Comparison of ENCODE assay signal across 9 mouse cellular contexts in the genomic region with DNA sequence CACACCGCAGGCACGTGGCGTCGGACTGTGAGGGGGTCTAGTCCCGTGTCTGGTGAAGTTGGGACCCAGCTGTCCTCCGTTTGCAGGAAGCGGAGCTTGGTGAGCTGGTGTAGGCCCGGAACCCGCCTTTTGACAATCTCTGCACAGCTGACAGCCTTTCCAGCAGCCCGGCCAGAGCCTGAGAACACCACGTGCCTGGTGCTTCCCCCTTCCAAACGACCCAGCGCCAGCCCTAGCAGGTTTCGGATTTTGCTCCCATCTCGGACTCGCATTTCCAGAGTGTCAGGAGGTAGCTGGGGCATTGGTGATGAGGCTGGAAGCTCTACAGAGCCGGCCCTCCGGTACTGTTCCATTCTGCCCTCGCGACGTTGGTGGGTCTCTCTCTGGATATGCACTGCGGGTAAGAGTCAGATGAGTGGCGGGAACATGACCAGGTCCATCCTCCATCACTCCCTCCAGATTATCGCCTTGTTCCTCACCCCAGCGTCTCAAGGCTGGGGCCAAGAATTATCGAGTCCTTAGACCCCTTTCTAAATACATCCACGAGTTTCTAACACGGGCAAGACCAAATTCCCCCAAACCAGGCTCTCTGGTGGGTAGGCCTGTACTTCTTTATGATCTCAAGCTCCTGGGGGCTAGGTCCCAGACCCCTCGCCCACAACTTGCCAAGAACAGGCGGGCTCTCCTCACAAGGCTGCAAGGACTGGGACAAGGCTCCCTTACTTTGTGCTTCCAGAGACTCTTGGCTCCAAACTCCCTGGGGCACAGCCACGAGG. TPM values are rescaled to one million over a fixed set of nuclear protein-coding genes. Genes with fewer than 3 reads are reported as not detected.
A peak's percentile ranks its signal among the peaks of the same experiment; 100 is the strongest.
DNase-seq lines count a peak whose midpoint lies in the region; ATAC-seq lines count a peak whose summit lies in the region.
"Had no signal": no experiment of that assay in that cellular context is flagged by ENCODE, and none has a peak within 500 bp of the region (broad histone marks: within the 10 kb centered on the region; RNA-seq: fewer than 3 reads in every experiment).

No protein-coding gene starts in this region.

- peaks cover 50% of the 10 kb centered on the region for H3K36me3 ChIP-seq in megakaryocyte, embryonic 14.5 days (replicated peaks; ENCODE audit: low read length)
- no peaks in the 10 kb centered on the region; the same call in 1 of the 2 replicates for H3K36me3 ChIP-seq in forebrain, embryonic 11.5 days (ENCODE audit: control insufficient read depth, insufficient read depth, low read length)
- peaks cover 32% of the 10 kb centered on the region for H3K36me3 ChIP-seq in hindbrain, embryonic 13.5 days
- H3K36me3 ChIP-seq in stomach, embryonic 15.5 days, result peaks cover 12% of the 10 kb centered on the region

- H3K4me2 ChIP-seq in forebrain, embryonic 11.5 days (ENCODE audit: low read depth, low read length, severe bottlenecking), result peak overlapping the region; percentile 90
- H3K4me2 ChIP-seq in hindbrain, embryonic 13.5 days, result peak overlapping the region; percentile 93
- H3K4me2 ChIP-seq in stomach, embryonic 15.5 days, result peak overlapping the region; percentile 81

- peaks cover 6% of the 10 kb centered on the region for H3K27me3 ChIP-seq in megakaryocyte, embryonic 14.5 days (replicated peaks)
- no peaks in the 10 kb centered on the region for H3K27me3 ChIP-seq in forebrain, embryonic 11.5 days (ENCODE audit: control insufficient read depth, insufficient read depth, low read length)
- no peaks in the 10 kb centered on the region for H3K27me3 ChIP-seq in hindbrain, embryonic 13.5 days
- no peaks in the 10 kb centered on the region for H3K27me3 ChIP-seq in stomach, embryonic 15.5 days (replicated peaks)

- no peaks in the 10 kb centered on the region for H3K9me3 ChIP-seq in megakaryocyte, embryonic 14.5 days
- H3K9me3 ChIP-seq in forebrain, embryonic 11.5 days (ENCODE audit: control insufficient read depth, low read length), result no peaks in the 10 kb centered on the region
- H3K9me3 ChIP-seq in hindbrain, embryonic 13.5 days, result no peaks in the 10 kb centered on the region
- H3K9me3 ChIP-seq in stomach, embryonic 15.5 days, result no peaks in the 10 kb centered on the region

- peaks cover 42% of the 10 kb centered on the region for H3K4me1 ChIP-seq in megakaryocyte, embryonic 14.5 days
- peaks cover 15% of the 10 kb centered on the region for H3K4me1 ChIP-seq in forebrain, embryonic 11.5 days (replicated peaks; ENCODE audit: control insufficient read depth, insufficient read depth, low read length)
- H3K4me1 ChIP-seq in hindbrain, embryonic 13.5 days (replicated peaks), result peaks cover 68% of the 10 kb centered on the region
- H3K4me1 ChIP-seq in stomach, embryonic 15.5 days, result peaks cover 22% of the 10 kb centered on the region

- WGBS in forebrain, embryonic 11.5 days, result 51% methylated on average over 31 of the region's 31 CpGs
- WGBS in hindbrain, embryonic 13.5 days, result 40% methylated on average over 31 of the region's 31 CpGs
- 36% methylated on average over 31 of the region's 31 CpGs for WGBS in stomach, embryonic 15.5 days

- no peak for DNase-seq in forebrain, embryonic 11.5 days (ENCODE audit: low spot score)
- peak; percentile 23 for DNase-seq in liver
- DNase-seq in retina, postnatal 1 day, result no peak
- no peak for DNase-seq in urinary bladder, postnatal 36 days (ENCODE audit: low spot score in 2 of 2)

- 0 out of 2 replicates have a peak overlapping the region, but pooled peaks have one; percentile 8 for H3K27ac ChIP-seq in forebrain, embryonic 11.5 days (ENCODE audit: low read depth, low read length)
- H3K27ac ChIP-seq in hindbrain, embryonic 13.5 days, result peak overlapping the region; percentile 84
- peak overlapping the region; percentile 70; the same call in 1 of the 2 replicates for H3K27ac ChIP-seq in stomach, embryonic 15.5 days

- no peak for ATAC-seq in megakaryocyte, adult 5-6 weeks (ENCODE audit: poor library complexity, severe bottlenecking)
- ATAC-seq in forebrain, embryonic 11.5 days (replicated peaks; ENCODE audit: low FRiP score), result peak; percentile 6; the same call in 1 of the 2 replicates
- ATAC-seq in hindbrain, embryonic 13.5 days (ENCODE audit: low FRiP score), result peak; percentile 19
- peak; percentile 9; the same call in 1 of the 2 replicates for ATAC-seq in stomach, embryonic 15.5 days (ENCODE audit: insufficient read depth, low FRiP score, low read depth)

- H3K9ac ChIP-seq in forebrain, embryonic 11.5 days (ENCODE audit: low read length), result peak overlapping the region; percentile 90
- H3K9ac ChIP-seq in hindbrain, embryonic 13.5 days, result peak overlapping the region; percentile 91
- H3K9ac ChIP-seq in stomach, embryonic 15.5 days, result peak overlapping the region; percentile 92

- peak overlapping the region; percentile 96 for H3K4me3 ChIP-seq in megakaryocyte, embryonic 14.5 days (replicated peaks)
- peak overlapping the region; percentile 80 for H3K4me3 ChIP-seq in forebrain, embryonic 11.5 days (ENCODE audit: low read depth, low read length)
- peak overlapping the region; percentile 82 for H3K4me3 ChIP-seq in hindbrain, embryonic 13.5 days
- H3K4me3 ChIP-seq in stomach, embryonic 15.5 days (replicated peaks), result peak overlapping the region; percentile 82

RNA-seq across cellular contexts. Expression of a gene that starts 0.7 kb away (rescaled TPM):
- polyA plus RNA-seq in megakaryocyte, embryonic 14.5 days (2012; ENCODE audit: insufficient read depth, low replicate concordance), result 51.7 and 76.8 TPM in 2 replicates
- 15.8 and 18.2 TPM in 2 replicates for total RNA-seq in megakaryocyte, adult 5-6 weeks (2015)
- 15.5 and 26.2 TPM in 2 replicates for total RNA-seq in megakaryocyte, adult 5-6 weeks (2017)
- 92.0 and 92.5 TPM in 2 replicates for polyA plus RNA-seq in forebrain, embryonic 11.5 days (2014; fragmentation: Nextera tagmentation; extraction: Ambion mirVana)
- 63.0 and 66.8 TPM in 2 replicates for polyA plus RNA-seq in hindbrain, embryonic 13.5 days (2015; fragmentation: Nextera tagmentation; extraction: Ambion mirVana)
- polyA plus RNA-seq in stomach, embryonic 15.5 days (2015; fragmentation: Nextera tagmentation; extraction: Ambion mirVana), result 59.5 and 61.1 TPM in 2 replicates

RNA-seq across cellular contexts. Expression of a gene that starts 10.4 kb away (rescaled TPM):
- 22.2 and 369 TPM in 2 replicates for polyA plus RNA-seq in megakaryocyte, embryonic 14.5 days (2012; ENCODE audit: insufficient read depth, low replicate concordance)
- total RNA-seq in megakaryocyte, adult 5-6 weeks (2015), result 80.5 and 92.2 TPM in 2 replicates
- total RNA-seq in megakaryocyte, adult 5-6 weeks (2017), result 73.5 and 100 TPM in 2 replicates
- polyA plus RNA-seq in forebrain, embryonic 11.5 days (2014; fragmentation: Nextera tagmentation; extraction: Ambion mirVana), result 135 and 142 TPM in 2 replicates
- polyA plus RNA-seq in hindbrain, embryonic 13.5 days (2015; fragmentation: Nextera tagmentation; extraction: Ambion mirVana), result 301 and 303 TPM in 2 replicates
- polyA plus RNA-seq in stomach, embryonic 15.5 days (2015; fragmentation: Nextera tagmentation; extraction: Ambion mirVana), result 124 and 130 TPM in 2 replicates

RNA-seq across cellular contexts. Expression of a gene that starts 12.8 kb away (rescaled TPM):
- polyA plus RNA-seq in megakaryocyte, embryonic 14.5 days (2012; ENCODE audit: insufficient read depth, low replicate concordance), result 2.2 and 3.9 TPM in 2 replicates
- total RNA-seq in megakaryocyte, adult 5-6 weeks (2015), result 12.9 and 13.4 TPM in 2 replicates
- 50.2 and 52.1 TPM in 2 replicates for total RNA-seq in megakaryocyte, adult 5-6 weeks (2017)
- 65.0 and 66.9 TPM in 2 replicates for polyA plus RNA-seq in forebrain, embryonic 11.5 days (2014; fragmentation: Nextera tagmentation; extraction: Ambion mirVana)
- 47.6 and 48.5 TPM in 2 replicates for polyA plus RNA-seq in hindbrain, embryonic 13.5 days (2015; fragmentation: Nextera tagmentation; extraction: Ambion mirVana)
- polyA plus RNA-seq in stomach, embryonic 15.5 days (2015; fragmentation: Nextera tagmentation; extraction: Ambion mirVana), result 153 and 157 TPM in 2 replicates

RNA-seq across cellular contexts. Expression of a gene that starts 15.7 kb away (rescaled TPM):
- 3.6 and 10.6 TPM in 2 replicates for polyA plus RNA-seq in megakaryocyte, embryonic 14.5 days (2012; ENCODE audit: insufficient read depth, low replicate concordance)
- not detected in 2 replicates for total RNA-seq in megakaryocyte, adult 5-6 weeks (2015)
- total RNA-seq in megakaryocyte, adult 5-6 weeks (2017), result not detected in 2 replicates
- 35.2 and 37.1 TPM in 2 replicates for polyA plus RNA-seq in forebrain, embryonic 11.5 days (2014; fragmentation: Nextera tagmentation; extraction: Ambion mirVana)
- 24.4 and 27.8 TPM in 2 replicates for polyA plus RNA-seq in hindbrain, embryonic 13.5 days (2015; fragmentation: Nextera tagmentation; extraction: Ambion mirVana)
- polyA plus RNA-seq in stomach, embryonic 15.5 days (2015; fragmentation: Nextera tagmentation; extraction: Ambion mirVana), result 8.3 and 11.8 TPM in 2 replicates

RNA-seq across cellular contexts. Expression of a gene that starts 18.3 kb away (rescaled TPM):
- polyA plus RNA-seq in megakaryocyte, embryonic 14.5 days (2012; ENCODE audit: insufficient read depth, low replicate concordance), result not detected in 2 replicates
- total RNA-seq in megakaryocyte, adult 5-6 weeks (2015), result not detected in 2 replicates
- not detected in 2 replicates for total RNA-seq in megakaryocyte, adult 5-6 weeks (2017)
- polyA plus RNA-seq in forebrain, embryonic 11.5 days (2014; fragmentation: Nextera tagmentation; extraction: Ambion mirVana), result 0.59 and 0.80 TPM in 2 replicates
- polyA plus RNA-seq in hindbrain, embryonic 13.5 days (2015; fragmentation: Nextera tagmentation; extraction: Ambion mirVana), result 1.1 and 2.2 TPM in 2 replicates
- not detected in 2 replicates for polyA plus RNA-seq in stomach, embryonic 15.5 days (2015; fragmentation: Nextera tagmentation; extraction: Ambion mirVana)
- total RNA-seq: adrenal gland, postnatal 36 days had no signal

Comparison
In these comparisons a context has a peak if more than half of its experiments do, and no peak if none do; other contexts are left out.
1. H3K27ac ChIP-seq: peak in every context shown above with its lines; median percentile 84 in hindbrain, embryonic 13.5 days; 70 in stomach, embryonic 15.5 days; 8 in forebrain, embryonic 11.5 days.